Mouse (Mus musculus) myocyte (in vitro differentiated cells): Measurements from ENCODE around the gene Pdss1. TPM values are rescaled to one million over a fixed set of nuclear protein-coding genes. Genes with fewer than 3 reads are reported as not detected.

Source experiments
- H3K27me3 ChIP-seq: one replicate; pipeline ENCODE4 v1.6.1; 2011; ENCODE audit not compliant: control insufficient read depth, insufficient read depth, insufficient read length
- H3K36me3 ChIP-seq: one replicate; pipeline ENCODE4 v1.6.1; 2011; ENCODE audit not compliant: control insufficient read depth, insufficient read depth
- H3K4me2 ChIP-seq: one replicate; pipeline ENCODE4 v1.6.1; 2011; ENCODE audit warnings: low read depth, control low read depth
- H3K4me3 ChIP-seq: one replicate; pipeline ENCODE4 v1.5.1; 2011; ENCODE audit warnings: mild to moderate bottlenecking, control low read depth, moderate library complexity
- H3K79me2 ChIP-seq: one replicate; pipeline ENCODE4 v1.6.1; 2011; ENCODE audit not compliant: control insufficient read depth, insufficient read depth
- H3ac ChIP-seq: one replicate; pipeline ENCODE4 v1.6.1; 2011; ENCODE audit not compliant: control insufficient read depth, insufficient read length
- CEBPB ChIP-seq: IDR thresholded peaks from 2 replicates; pipeline ENCODE4 v1.6.1; 2011; ENCODE audit warnings: mild to moderate bottlenecking, moderate library complexity; ENCODE audit not compliant: poor library complexity, insufficient read depth, severe bottlenecking
- E2F4 ChIP-seq: IDR thresholded peaks from one replicate; pipeline ENCODE4 v1.6.1; 2011; ENCODE audit warnings: mild to moderate bottlenecking, control low read depth, moderate library complexity; ENCODE audit not compliant: insufficient read depth
- MAX ChIP-seq: IDR thresholded peaks from one replicate; pipeline ENCODE4 v1.6.1; 2011; ENCODE audit warnings: low read depth, mild to moderate bottlenecking, control low read depth
- MYOD1 ChIP-seq, 3 experiments: IDR thresholded peaks; one replicate each; pipeline ENCODE4 v1.6.1; 2011; ENCODE audit warnings: control low read depth in 2 of 3, low read depth in 2 of 3, mild to moderate bottlenecking in 2 of 3, moderate library complexity in 1 of 3; ENCODE audit not compliant: insufficient read length in 2 of 3, control insufficient read depth in 1 of 3
- MYOG ChIP-seq, 3 experiments: IDR thresholded peaks; one replicate each; pipeline ENCODE4 v1.6.1; 2011; ENCODE audit warnings: control low read depth in 2 of 3, low read depth in 2 of 3, mild to moderate bottlenecking in 2 of 3; ENCODE audit not compliant: insufficient read length in 2 of 3, control insufficient read depth in 1 of 3, insufficient read depth in 1 of 3
- POLR2A ChIP-seq: IDR thresholded peaks from one replicate; pipeline ENCODE4 v1.6.1; 2011; ENCODE audit warnings: low read depth, mild to moderate bottlenecking, control low read depth, moderate library complexity; ENCODE audit not compliant: insufficient read length
- POLR2AphosphoS2 ChIP-seq: IDR thresholded peaks from one replicate; pipeline ENCODE4 v1.6.1; 2011; ENCODE audit warnings: low read depth, control low read depth; ENCODE audit not compliant: insufficient read length
- REST ChIP-seq: IDR thresholded peaks from one replicate; pipeline ENCODE4 v1.6.1; 2011; ENCODE audit warnings: mild to moderate bottlenecking, control low read depth, moderate library complexity; ENCODE audit not compliant: insufficient read depth, insufficient read length
- TCF3 ChIP-seq: IDR thresholded peaks from one replicate; pipeline ENCODE4 v1.6.1; 2011; ENCODE audit warnings: low read depth, control low read depth; ENCODE audit not compliant: insufficient read length
- USF1 ChIP-seq: IDR thresholded peaks from one replicate; pipeline ENCODE4 v1.6.1; 2011; ENCODE audit warnings: low read depth, mild to moderate bottlenecking, control low read depth, moderate library complexity
- polyA plus RNA-seq: library from polyadenylated mRNA; unstranded; fragments of >200 nt; fragmentation: generic; extraction: Trizol; gene quantifications from one replicate; pipeline ENCODE4 v1.2.1, GENCODE M21; 2012; ENCODE audit warnings: missing spikeins

Gene Pdss1
- polyA plus RNA-seq, 1 experiment = 5.5 TPM

- TF ChIP-seq E2F4 (no peak), MAX (no peak), POLR2AphosphoS2 (no peak), MYOG (IDR thresholded peaks at IDR 0.05; ENCODE audit: control insufficient read depth in 1 of 3, insufficient read depth in 1 of 3, insufficient read length in 2 of 3, low read depth in 2 of 3) (no peak), REST (no peak), TCF3 (no peak), CEBPB (no peak), USF1 (no peak)
Measured at GRCm38 (mm10) chr2:22977387-22977973, 82.2 kb downstream of the Pdss1 start.

GRCm38 (mm10) chr2:22985973-22986657 is 90.8 kb downstream of the Pdss1 start:
- Histone ChIP-seq H3K4me3 (no peak overlapping the region), H3K27me3 (no peaks in the 10 kb centered on the region), H3K36me3 (no peaks in the 10 kb centered on the region), H3K4me2 (no peak overlapping the region), H3K79me2 (peaks cover 90% of the 10 kb centered on the region), H3ac (no peak overlapping the region)
- no peak for TF ChIP-seq POLR2AphosphoS2
- TF ChIP-seq CEBPB = no peak
- no peak for TF ChIP-seq E2F4
- no peak for TF ChIP-seq MYOD1 (IDR thresholded peaks at IDR 0.05; ENCODE audit: control insufficient read depth in 1 of 3, insufficient read length in 2 of 3, low read depth in 2 of 3)
- TF ChIP-seq POLR2A = no peak

More at GRCm38 (mm10) chr2:22977387-22977973, 82.2 kb downstream of the Pdss1 start:
- peaks cover 95% of the 10 kb centered on the region for H3K79me2 ChIP-seq
- H3K4me3 ChIP-seq = no peak overlapping the region
- no peaks in the 10 kb centered on the region for H3K27me3 ChIP-seq
- H3K36me3 ChIP-seq = no peaks in the 10 kb centered on the region
- H3ac ChIP-seq = no peak overlapping the region
- no peak overlapping the region for H3K4me2 ChIP-seq

Other genes with a start within 250 kb of the Pdss1 start
- 4.9 TPM for gene Apbb1ip, start 121.4 kb upstream of the Pdss1 start, polyA plus RNA-seq
- gene Abi1, start 144.7 kb downstream of the Pdss1 start, polyA plus RNA-seq = 28.0 TPM
- 5.0 TPM for gene Acbd5, start 172.6 kb downstream of the Pdss1 start, polyA plus RNA-seq